Mouse (Mus musculus) MEL (cell line): ENCODE measurements around the gene Zc2hc1b. TPM values are rescaled to one million over a fixed set of nuclear protein-coding genes. Genes with fewer than 3 reads are reported as not detected.

ENCODE experiments used
- DNase-seq: peaks from one replicate; pipeline ENCODE4 v3.0.0; 2011; ENCODE audit warnings: low read depth, low spot score
- H3K27ac ChIP-seq: 2 replicates; pipeline ENCODE4 v1.5.1; 2012; ENCODE audit warnings: low read depth, mild to moderate bottlenecking, control low read depth, low read length, moderate library complexity; ENCODE audit not compliant: control insufficient read depth
- H3K27me3 ChIP-seq, 2 experiments: fragments of 150-350 bp in 1 of 2; sonication (generic) in 1 of 2; 2 replicates each; pipeline ENCODE4 v1.6.1; 2012; ENCODE audit warnings: low read length in 2 of 2, mild to moderate bottlenecking in 2 of 2, improper control_type of control experiment in 1 of 2, moderate library complexity in 1 of 2; ENCODE audit not compliant: insufficient read depth in 2 of 2, control insufficient read depth in 1 of 2
- H3K36me3 ChIP-seq, 2 experiments: 2 replicates each; pipeline ENCODE4 v1.6.1; 2012 to 2014; ENCODE audit warnings: low read length in 2 of 2, improper control_type of control experiment in 1 of 2, inconsistent platforms in 1 of 2, mild to moderate bottlenecking in 1 of 2; ENCODE audit not compliant: insufficient read depth in 2 of 2, control insufficient read depth in 1 of 2
- H3K4me1 ChIP-seq, 2 experiments: fragments of 150-350 bp in 1 of 2; sonication (generic) in 1 of 2; 2 replicates each; pipeline ENCODE4 v1.6.1; 2012; ENCODE audit warnings: low read length in 2 of 2, improper control_type of control experiment in 1 of 2, mild to moderate bottlenecking in 1 of 2; ENCODE audit not compliant: insufficient read depth in 2 of 2, control insufficient read depth in 1 of 2
- H3K4me3 ChIP-seq, 2 experiments: fragments of 150-350 bp in 1 of 2; sonication (generic) in 1 of 2; 2 replicates each; pipeline ENCODE4 v1.5.1; 2012; ENCODE audit warnings: low read depth in 2 of 2, low read length in 2 of 2, mild to moderate bottlenecking in 2 of 2, moderate library complexity in 2 of 2, control low read depth in 1 of 2, improper control_type of control experiment in 1 of 2; ENCODE audit not compliant: control insufficient read depth in 1 of 2, insufficient read depth in 1 of 2
- H3K79me2 ChIP-seq: 2 replicates; pipeline ENCODE4 v1.6.1; 2012; ENCODE audit warnings: mild to moderate bottlenecking, low read length, moderate library complexity; ENCODE audit not compliant: control insufficient read depth, poor library complexity, insufficient read depth
- H3K9ac ChIP-seq: 2 replicates; pipeline ENCODE4 v1.6.1; 2012; ENCODE audit warnings: low read depth, mild to moderate bottlenecking, control low read depth, low read length, moderate library complexity; ENCODE audit not compliant: control insufficient read depth, poor library complexity, severe bottlenecking
- H3K9me3 ChIP-seq: fragments of 150-350 bp; sonication (generic); replicated peaks from 2 replicates; pipeline ENCODE4 v1.6.1; 2012; ENCODE audit warnings: mild to moderate bottlenecking, low read length, improper control_type of control experiment, moderate library complexity; ENCODE audit not compliant: insufficient read depth
- BHLHE40 ChIP-seq: IDR thresholded peaks from 2 replicates; pipeline ENCODE4 v1.6.1; 2012; ENCODE audit warnings: low read depth, mild to moderate bottlenecking, inconsistent platforms, low read length, improper control_type of control experiment, borderline replicate concordance
- CTCF ChIP-seq, 3 experiments: IDR thresholded peaks in 2 of 3; conservative IDR thresholded peaks in 1 of 3; 2 replicates each; pipeline ENCODE4 v1.5.1; 2011 to 2012; ENCODE audit warnings: low read length in 3 of 3, low read depth in 2 of 3, mild to moderate bottlenecking in 2 of 3, improper control_type of control experiment in 1 of 3, inconsistent platforms in 1 of 3, mixed read lengths in 1 of 3, moderate library complexity in 1 of 3; ENCODE audit not compliant: control insufficient read depth in 1 of 3, insufficient read depth in 1 of 3, poor library complexity in 1 of 3, severe bottlenecking in 1 of 3
- ELF1 ChIP-seq: IDR thresholded peaks from 2 replicates; pipeline ENCODE4 v1.6.1; 2014; ENCODE audit warnings: low read depth, mild to moderate bottlenecking, inconsistent platforms, low read length, improper control_type of control experiment, moderate library complexity
- GABPA ChIP-seq: IDR thresholded peaks from 2 replicates; pipeline ENCODE4 v1.6.1; 2012; ENCODE audit warnings: low read depth, mild to moderate bottlenecking, inconsistent platforms, low read length, improper control_type of control experiment, moderate library complexity
- GATA1 ChIP-seq: IDR thresholded peaks from 2 replicates; pipeline ENCODE4 v1.6.1; 2011; ENCODE audit warnings: low read depth, low read length, improper control_type of control experiment
- HCFC1 ChIP-seq: IDR thresholded peaks from 2 replicates; pipeline ENCODE4 v1.6.1; 2012; ENCODE audit warnings: low read depth, mild to moderate bottlenecking, inconsistent platforms, low read length, improper control_type of control experiment, moderate library complexity
- JUND ChIP-seq: IDR thresholded peaks from 2 replicates; pipeline ENCODE4 v1.6.1; 2011; ENCODE audit warnings: low read depth, mild to moderate bottlenecking, improper control_type of control experiment, low read length
- MAX ChIP-seq: IDR thresholded peaks from 2 replicates; pipeline ENCODE4 v1.6.1; 2011; ENCODE audit warnings: low read length, improper control_type of control experiment
- MAZ ChIP-seq: IDR thresholded peaks from 2 replicates; pipeline ENCODE4 v1.6.1; 2012; ENCODE audit warnings: low read depth, mild to moderate bottlenecking, inconsistent platforms, low read length, improper control_type of control experiment
- MXI1 ChIP-seq: IDR thresholded peaks from 2 replicates; pipeline ENCODE4 v1.6.1; 2011; ENCODE audit warnings: mild to moderate bottlenecking, low read depth, low read length, improper control_type of control experiment
- MYC ChIP-seq: IDR thresholded peaks from 2 replicates; pipeline ENCODE4 v1.6.1; 2011; ENCODE audit warnings: low read depth, mild to moderate bottlenecking, low read length, improper control_type of control experiment, moderate library complexity
- NRF1 ChIP-seq: IDR thresholded peaks from 2 replicates; pipeline ENCODE4 v1.6.1; 2014; ENCODE audit warnings: low read depth, mild to moderate bottlenecking, inconsistent platforms, low read length, improper control_type of control experiment, moderate library complexity; ENCODE audit not compliant: poor library complexity, insufficient read depth, severe bottlenecking
- POLR2A ChIP-seq, 2 experiments: IDR thresholded peaks; 2 replicates each; pipeline ENCODE4 v1.6.1; 2011 to 2012; ENCODE audit warnings: low read length in 2 of 2, mild to moderate bottlenecking in 2 of 2, control low read depth in 1 of 2, improper control_type of control experiment in 1 of 2, low read depth in 1 of 2, moderate library complexity in 1 of 2; ENCODE audit not compliant: control insufficient read depth in 1 of 2, insufficient read depth in 1 of 2, poor library complexity in 1 of 2
- POLR2AphosphoS2 ChIP-seq: IDR thresholded peaks from 2 replicates; pipeline ENCODE4 v1.6.1; 2011; ENCODE audit warnings: low read length, improper control_type of control experiment
- RAD21 ChIP-seq: IDR thresholded peaks from 2 replicates; pipeline ENCODE4 v1.6.1; 2011; ENCODE audit warnings: mild to moderate bottlenecking, low read depth, low read length, improper control_type of control experiment
- SIN3A ChIP-seq: IDR thresholded peaks from 2 replicates; pipeline ENCODE4 v1.6.1; 2012; ENCODE audit warnings: low read length, improper control_type of control experiment, inconsistent platforms
- SMC3 ChIP-seq: IDR thresholded peaks from 2 replicates; pipeline ENCODE4 v1.6.1; 2011; ENCODE audit warnings: low read depth, low read length, improper control_type of control experiment
- TAL1 ChIP-seq: IDR thresholded peaks from 2 replicates; pipeline ENCODE4 v1.6.1; 2012; ENCODE audit warnings: mild to moderate bottlenecking, inconsistent platforms, low read length, moderate library complexity, mixed read lengths
- TBP ChIP-seq: IDR thresholded peaks from 2 replicates; pipeline ENCODE4 v1.8.0; 2011; ENCODE audit warnings: low read depth, low read length, improper control_type of control experiment
- UBTF ChIP-seq: IDR thresholded peaks from 2 replicates; pipeline ENCODE4 v1.6.1; 2012; ENCODE audit warnings: low read depth, mild to moderate bottlenecking, inconsistent platforms, low read length, improper control_type of control experiment, moderate library complexity, borderline replicate concordance; ENCODE audit not compliant: insufficient read depth
- ZC3H11A ChIP-seq: IDR thresholded peaks from 2 replicates; pipeline ENCODE4 v1.6.1; 2012; ENCODE audit warnings: low read depth, mild to moderate bottlenecking, inconsistent platforms, low read length, improper control_type of control experiment
- ZKSCAN1 ChIP-seq: IDR thresholded peaks from 2 replicates; pipeline ENCODE4 v1.6.1; 2012; ENCODE audit warnings: low read depth, mild to moderate bottlenecking, inconsistent platforms, low read length, improper control_type of control experiment, moderate library complexity
- ZMIZ1 ChIP-seq: IDR thresholded peaks from 2 replicates; pipeline ENCODE4 v1.6.1; 2012; ENCODE audit warnings: low read depth, mild to moderate bottlenecking, inconsistent platforms, low read length, improper control_type of control experiment, moderate library complexity
- polyA plus RNA-seq, 2 experiments: library from polyadenylated mRNA; stranded (reverse) in 1 of 2; unstranded in 1 of 2; fragments of >175 nt in 1 of 2; fragments of >200 nt in 1 of 2; gene quantifications; 2 replicates each; pipeline versions ENCODE4 v1.2.1 to v1.2.4; 2012; ENCODE audit warnings: low replicate concordance in 2 of 2, low read depth in 1 of 2; ENCODE audit not compliant: insufficient read length in 2 of 2, insufficient read depth in 1 of 2, missing spikeins in 1 of 2
- total RNA-seq: library from RNA; depleted of rRNA; stranded (reverse); fragments of 300-350 nt; gene quantifications from 2 replicates; pipeline ENCODE4 v1.2.3, GENCODE M21; 2012

Gene Zc2hc1b
- total and polyA plus RNA-seq, 3 experiments = 0.07 TPM; not detected in 2

GRCm38 (mm10) chr10:13135751-13136150, 42.1 kb downstream of the Zc2hc1b start:
- DNase-seq = no peak
- Histone ChIP-seq H3K27me3 (peaks cover 0 to 1% of the 10 kb centered on the region in 2 experiments; a peak in 1 of 4 replicates), H3K4me1 (no peaks in the 10 kb centered on the region), H3K79me2 (no peaks in the 10 kb centered on the region), H3K9me3 (no peaks in the 10 kb centered on the region), H3K36me3 (no peaks in the 10 kb centered on the region)
- TF ChIP-seq MYC (no peak), MAZ (no peak), ZMIZ1 (no peak), POLR2AphosphoS2 (no peak)
- TF ChIP-seq, all 39 proteins: peak for 0
- no peak overlapping the region for H3K27ac ChIP-seq
- H3K4me3 ChIP-seq = no peak overlapping the region
- no peak overlapping the region for H3K9ac ChIP-seq

- Histone ChIP-seq H3K4me1 (no peaks in the 10 kb centered on the region), H3K36me3 (no peaks in the 10 kb centered on the region), H3K79me2 (no peaks in the 10 kb centered on the region), H3K27me3 (peaks cover 0 to 1% of the 10 kb centered on the region in 2 experiments; a peak in 1 of 4 replicates), H3K9me3 (no peaks in the 10 kb centered on the region), H3K27ac (no peak overlapping the region), H3K9ac (no peak overlapping the region), H3K4me3 (no peak overlapping the region)
- TF ChIP-seq RAD21 (no peak), SMC3 (no peak)
- DNase-seq = no peak
These were observed 42.5 kb downstream of the Zc2hc1b start for GRCm38 (mm10) chr10:13135276-13135675.

GRCm38 (mm10) chr10:13133850-13134249, 44.0 kb downstream of the Zc2hc1b start:
- H3K79me2 ChIP-seq = no peaks in the 10 kb centered on the region
- TF ChIP-seq ZKSCAN1 = no peak
- TF ChIP-seq UBTF = no peak
- no peak for TF ChIP-seq GABPA
- no peak for TF ChIP-seq TBP
- no peak for TF ChIP-seq BHLHE40
- TF ChIP-seq ZMIZ1 = no peak
- TF ChIP-seq ELF1 = no peak
- no peak for TF ChIP-seq HCFC1
- no peak for TF ChIP-seq TAL1
- TF ChIP-seq CTCF (IDR thresholded peaks at IDR 0.05 in 2 of 3, conservative IDR thresholded peaks at IDR 0.05 in 1 of 3; ENCODE audit: control insufficient read depth in 1 of 3, insufficient read depth in 1 of 3, low read depth in 2 of 3, low read length in 3 of 3, poor library complexity in 1 of 3, severe bottlenecking in 1 of 3) = no peak
- TF ChIP-seq GATA1 = no peak
- no peak for TF ChIP-seq NRF1
- no peak for TF ChIP-seq RAD21
- no peak for TF ChIP-seq SIN3A
- TF ChIP-seq POLR2A (IDR thresholded peaks at IDR 0.05; ENCODE audit: control insufficient read depth in 1 of 2, insufficient read depth in 1 of 2, low read depth in 1 of 2, low read length in 2 of 2, poor library complexity in 1 of 2) = no peak
- no peak for TF ChIP-seq MXI1
- TF ChIP-seq JUND = no peak
- TF ChIP-seq MAX = no peak
- no peak for TF ChIP-seq ZC3H11A
- H3K36me3 ChIP-seq = no peaks in the 10 kb centered on the region
- H3K27ac ChIP-seq = no peak overlapping the region
- no peak overlapping the region for H3K9ac ChIP-seq
- DNase-seq = no peak
- no peaks in the 10 kb centered on the region for H3K4me1 ChIP-seq
- peaks cover 0 to 1% of the 10 kb centered on the region in 2 experiments; a peak in 1 of 4 replicates for H3K27me3 ChIP-seq
- H3K4me3 ChIP-seq = no peak overlapping the region
- H3K9me3 ChIP-seq = no peaks in the 10 kb centered on the region
